Mouse (Mus musculus) lung, embryonic 14.5 days (tissue): ENCODE results near the gene Naa30. TPM values are rescaled to one million over a fixed set of nuclear protein-coding genes. Genes with fewer than 3 reads are reported as not detected.

Experiments
- ATAC-seq: fragments of 200-750 bp; cut with Nextera tagmentation; 2 replicates; pipeline ENCODE4 v1.8.0; 2017; ENCODE audit warnings: mild to moderate bottlenecking, moderate TSS enrichment, moderate library complexity; ENCODE audit not compliant: insufficient read depth
- DNase-seq: peaks from one replicate; pipeline ENCODE4 v3.0.0-alpha.2; 2015
- H3K27ac ChIP-seq: fragments of 300-500 bp; sonication (generic); 2 replicates; pipeline ENCODE4 v1.5.1; 2014; ENCODE audit warnings: low read depth, mild to moderate bottlenecking, moderate library complexity
- H3K27me3 ChIP-seq: fragments of 300-500 bp; sonication (generic); 2 replicates; pipeline ENCODE4 v1.6.1; 2014; ENCODE audit warnings: low read length, control low read depth; ENCODE audit not compliant: insufficient read depth
- H3K36me3 ChIP-seq: fragments of 300-500 bp; sonication (generic); 2 replicates; pipeline ENCODE4 v1.6.1; 2014; ENCODE audit warnings: control low read depth; ENCODE audit not compliant: insufficient read depth
- H3K4me1 ChIP-seq: fragments of 300-500 bp; sonication (generic); 2 replicates; pipeline ENCODE4 v1.6.1; 2014; ENCODE audit warnings: antibody characterized with exemption, control low read depth; ENCODE audit not compliant: insufficient read depth
- H3K4me2 ChIP-seq: fragments of 300-500 bp; sonication (generic); 2 replicates; pipeline ENCODE4 v1.6.1; 2014; ENCODE audit warnings: mild to moderate bottlenecking
- H3K4me3 ChIP-seq: fragments of 300-500 bp; sonication (generic); 2 replicates; pipeline ENCODE4 v1.5.1; 2014; ENCODE audit warnings: low read depth, low read length
- H3K9ac ChIP-seq: fragments of 300-500 bp; sonication (generic); 2 replicates; pipeline ENCODE4 v1.6.1; 2014
- H3K9me3 ChIP-seq: fragments of 300-500 bp; sonication (generic); 2 replicates; pipeline ENCODE4 v1.6.1; 2016; ENCODE audit warnings: low read depth, low read length, control low read depth
- CTCF ChIP-seq: IDR thresholded peaks from 2 replicates; pipeline ENCODE4 v1.5.1; 2016; ENCODE audit warnings: antibody characterized with exemption, low read depth
- WGBS: fragments of 180-500 bp; shearing (Covaris S2); extraction: QIAGEN DNeasy Blood & Tissue Kit; methylation state at CpG from one replicate; pipeline ENCODE4 v1.1.7; 2014; 5-methylcytosine and 5-hydroxymethylcytosine counted together
- polyA plus RNA-seq: library from polyadenylated mRNA; unstranded; fragments of >200 nt; fragmentation: Nextera tagmentation; extraction: Ambion mirVana; gene quantifications from 2 replicates; pipeline ENCODE4 v1.2.1, GENCODE M21; 2014

Gene Naa30
- polyA plus RNA-seq, 1 experiment from 2014 or later = 16.7 TPM

DNA sequence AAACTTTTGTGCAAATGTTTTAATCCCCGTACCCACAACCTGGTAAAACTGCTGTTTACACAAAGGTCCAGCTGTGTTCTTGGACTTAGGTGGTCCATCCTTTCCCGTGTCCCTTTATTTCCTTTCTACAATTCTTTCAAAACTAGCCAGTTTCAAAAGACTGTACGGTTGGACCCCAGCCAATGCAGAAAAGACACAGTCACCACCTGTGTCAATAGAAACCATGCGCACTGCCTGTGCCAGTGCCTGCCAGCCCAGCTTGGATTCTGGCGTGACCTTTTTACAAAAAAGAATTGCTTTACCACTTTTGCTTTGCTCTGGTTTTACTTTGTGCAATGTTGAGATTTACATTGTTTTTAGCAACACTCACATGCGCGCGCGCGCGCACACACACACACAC lies 55.0 kb downstream of the Naa30 start:
- ATAC-seq (peak; percentile 80), DNase-seq (peak; percentile 70)
- Histone ChIP-seq H3K4me1 (no peaks in the 10 kb centered on the region), H3K36me3 (no peaks in the 10 kb centered on the region), H3K4me3 (no peak overlapping the region), H3K9ac (no peak overlapping the region), H3K9me3 (no peaks in the 10 kb centered on the region), H3K4me2 (no peak overlapping the region), H3K27ac (0 out of 2 replicates have a peak overlapping the region, but pooled peaks have one; percentile 12), H3K27me3 (no peaks in the 10 kb centered on the region)
- WGBS = 72% methylated on average over 11 of the region's 11 CpGs
- no peak for TF ChIP-seq CTCF

GRCm38 (mm10) chr14:49231845-49232244 lies 59.8 kb downstream of the Naa30 start:
- TF ChIP-seq CTCF = no peak
- ATAC-seq (no peak), DNase-seq (no peak)
- Histone ChIP-seq H3K9ac (no peak overlapping the region), H3K27me3 (no peaks in the 10 kb centered on the region), H3K4me2 (no peak overlapping the region), H3K9me3 (no peaks in the 10 kb centered on the region), H3K4me1 (peaks cover 3% of the 10 kb centered on the region; the same call in 1 of the 2 replicates), H3K4me3 (no peak overlapping the region), H3K36me3 (no peaks in the 10 kb centered on the region), H3K27ac (no peak overlapping the region)
- WGBS = 55% methylated on average over 3 of the region's 3 CpGs

DNA sequence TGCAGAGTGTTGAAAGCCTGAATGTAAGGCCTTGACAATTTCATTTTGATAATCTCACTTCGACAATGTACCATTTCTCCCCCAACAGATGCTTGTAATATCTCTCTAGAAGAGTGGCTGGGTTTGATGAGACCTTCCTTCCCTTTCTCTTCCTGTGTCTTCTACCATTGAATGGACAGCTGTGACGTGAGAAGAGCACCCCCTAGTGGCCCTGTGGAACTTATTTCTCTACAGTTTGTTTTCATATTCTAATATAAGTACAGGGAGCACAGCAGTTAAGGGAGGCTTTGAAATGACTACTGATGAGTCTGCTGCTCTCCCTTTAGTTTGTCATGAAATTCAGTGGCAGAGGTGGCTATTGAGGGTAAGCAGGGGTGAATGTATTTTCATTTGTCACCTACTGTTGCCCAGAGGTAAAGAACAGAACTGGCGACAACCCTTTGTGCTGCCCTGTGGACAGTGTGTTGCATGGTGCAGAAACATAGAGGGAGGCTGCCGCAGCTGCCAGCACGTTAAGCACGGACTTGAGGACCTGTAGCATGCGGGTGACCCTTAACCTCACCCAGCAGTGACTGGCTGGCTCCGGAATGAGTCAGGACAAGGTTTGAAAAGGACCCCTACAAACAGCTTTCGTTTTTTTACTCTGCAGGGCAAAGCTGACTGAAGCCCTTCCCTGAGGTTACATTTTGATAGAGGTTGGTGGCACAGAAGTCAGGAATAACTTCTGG lies 62.9 kb downstream of the Naa30 start:
- TF ChIP-seq CTCF = peak; percentile 79
- no peak overlapping the region for H3K4me3 ChIP-seq
- DNase-seq (peak; percentile 83), ATAC-seq (no peak)
- 41% methylated on average over 9 of the region's 9 CpGs for WGBS
- H3K9ac ChIP-seq = no peak overlapping the region
- no peak overlapping the region for H3K27ac ChIP-seq
- no peaks in the 10 kb centered on the region for H3K9me3 ChIP-seq
- no peaks in the 10 kb centered on the region for H3K27me3 ChIP-seq
- no peak overlapping the region for H3K4me2 ChIP-seq
- peaks cover 3% of the 10 kb centered on the region; the same call in 1 of the 2 replicates for H3K4me1 ChIP-seq
- H3K36me3 ChIP-seq = no peaks in the 10 kb centered on the region

GRCm38 (mm10) chr14:49238206-49238605 lies 66.2 kb downstream of the Naa30 start:
- H3K27me3 ChIP-seq = no peaks in the 10 kb centered on the region
- peak; percentile 83 for DNase-seq
- H3K9ac ChIP-seq = no peak overlapping the region
- no peaks in the 10 kb centered on the region for H3K9me3 ChIP-seq
- no peak overlapping the region for H3K4me2 ChIP-seq
- TF ChIP-seq CTCF = peak; percentile 87
- no peak overlapping the region for H3K4me3 ChIP-seq
- no peak overlapping the region for H3K27ac ChIP-seq
- ATAC-seq = peak; percentile 75; the same call in 1 of the 2 replicates
- H3K36me3 ChIP-seq = no peaks in the 10 kb centered on the region
- WGBS = 31% methylated on average over 11 of the region's 11 CpGs
- no peaks in the 10 kb centered on the region for H3K4me1 ChIP-seq

Other genes starting within 250 kb of the Naa30 start
- gene Ap5m1, start 106.1 kb upstream of the Naa30 start, polyA plus RNA-seq = 21.7 and 26.0 TPM in 2 replicates
- 65.2 and 66.1 TPM in 2 replicates for gene Exoc5, start 105.6 kb upstream of the Naa30 start, polyA plus RNA-seq
- gene ccdc198, start 73.2 kb downstream of the Naa30 start, polyA plus RNA-seq = 12.3 and 14.3 TPM in 2 replicates